Mouse (Mus musculus) spleen, adult 2 months (tissue): ENCODE results near the gene Pla2g2f.

ENCODE experiments used
- CTCF ChIP-seq: fragments of 200-500 bp; IDR thresholded peaks from 2 replicates; pipeline ENCODE4 v1.5.1; 2011; ENCODE audit warnings: mild to moderate bottlenecking, inconsistent platforms; ENCODE audit not compliant: insufficient read depth, insufficient read length, insufficient replicate concordance; ENCODE audit errors: extremely low read depth
- POLR2A ChIP-seq: fragments of 200-500 bp; IDR thresholded peaks from 2 replicates; pipeline ENCODE4 v1.6.1; 2011; ENCODE audit warnings: low read depth, low read length, inconsistent platforms

GRCm38 (mm10) chr4:138777417-138778407, 20.3 kb upstream of the Pla2g2f start:
- no peak for TF ChIP-seq POLR2A
- no peak for TF ChIP-seq CTCF
